Mouse (Mus musculus) mouse trophoblast stem cell (cell line): ENCODE measurements around the gene Hbp1.

ENCODE experiments used
- in situ Hi-C, 2 experiments: fragments of 300-500 bp; cut with MseI, MboI; formaldehyde crosslinking; loops; 2 replicates in 1 of 2; 3 replicates in 1 of 2; pipeline ENCODE4 v1.15.1; 2025

Hbp1 gene

GRCm38 (mm10) chr12:31950659-31951031, 310 bp upstream of the Hbp1 start:
- in situ Hi-C loops, result no loop called here

- in situ Hi-C loops, result no loop called here
Measured at GRCm38 (mm10) chr12:31949193-31949741, 1.1 kb downstream of the Hbp1 start.

GRCm38 (mm10) chr12:31948101-31949000, 2.0 kb downstream of the Hbp1 start:
- in situ Hi-C loops, result no loop called here

- in situ Hi-C loops, result no loop called here
Measured at GRCm38 (mm10) chr12:31947476-31947875, 2.9 kb downstream of the Hbp1 start.

- in situ Hi-C loops, result no loop called here
Measured at GRCm38 (mm10) chr12:31944405-31944804, 5.9 kb downstream of the Hbp1 start.

DNA sequence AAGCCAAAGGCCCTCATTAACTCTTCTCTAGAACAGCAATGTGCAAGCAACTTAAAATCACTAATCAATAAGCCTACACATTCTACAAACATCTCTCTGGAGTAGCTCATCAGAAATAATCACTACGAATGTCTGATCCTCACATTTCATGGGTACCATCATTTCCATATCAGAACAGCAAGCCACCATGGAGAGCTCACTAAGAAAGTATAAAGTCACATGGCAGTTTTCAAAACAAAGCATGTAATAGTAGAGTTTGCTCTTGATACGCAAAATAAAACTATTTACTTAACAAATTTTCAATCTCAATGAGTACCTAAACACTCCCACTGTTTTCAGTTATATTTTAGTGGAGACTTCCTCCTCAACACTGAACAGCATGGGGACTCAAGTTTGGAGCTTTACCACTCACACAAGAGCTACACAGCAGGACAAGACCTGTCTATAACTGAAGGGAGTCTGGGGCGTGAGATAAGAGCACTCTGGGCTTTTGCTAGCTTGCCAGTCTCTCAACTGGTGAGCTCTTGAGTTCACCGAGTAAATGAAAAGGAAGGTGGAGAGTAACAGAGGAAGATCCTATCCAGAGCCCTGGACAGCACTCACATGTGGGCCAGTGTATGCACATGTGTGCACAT, 7.2 kb downstream of the Hbp1 start:
- in situ Hi-C loops, result no loop called here

GRCm38 (mm10) chr12:31939026-31939425, 11.3 kb downstream of the Hbp1 start:
- in situ Hi-C loops, result no loop called here

DNA sequence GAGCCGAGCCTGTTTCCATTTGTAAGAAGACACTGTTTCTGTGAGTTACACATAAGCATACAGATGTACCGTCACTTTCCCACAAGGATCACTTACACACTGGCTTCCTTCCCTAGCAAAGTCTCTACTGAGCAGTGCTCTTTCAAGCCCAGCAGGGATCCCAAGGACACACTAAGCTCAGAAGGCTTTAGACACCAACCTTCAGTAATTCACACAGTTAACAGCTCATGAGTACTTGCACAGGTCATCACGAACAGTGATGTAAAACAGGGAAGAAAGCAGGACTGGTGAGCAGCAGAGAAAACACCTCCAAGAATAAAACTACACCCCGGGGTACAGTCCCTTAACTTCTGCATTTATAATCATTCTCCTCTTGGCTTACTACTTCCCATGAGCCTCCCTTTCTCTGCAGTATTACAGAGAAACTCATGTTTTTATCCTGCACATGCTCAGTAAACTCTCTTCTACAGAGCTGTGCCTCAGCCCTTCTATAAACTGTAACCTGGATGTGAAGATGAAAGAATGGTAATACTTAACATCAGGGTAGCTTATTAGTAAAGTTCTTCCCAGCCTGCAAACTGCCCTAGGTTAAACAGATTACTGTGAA, 11.8 kb downstream of the Hbp1 start:
- in situ Hi-C loops, result no loop called here

DNA sequence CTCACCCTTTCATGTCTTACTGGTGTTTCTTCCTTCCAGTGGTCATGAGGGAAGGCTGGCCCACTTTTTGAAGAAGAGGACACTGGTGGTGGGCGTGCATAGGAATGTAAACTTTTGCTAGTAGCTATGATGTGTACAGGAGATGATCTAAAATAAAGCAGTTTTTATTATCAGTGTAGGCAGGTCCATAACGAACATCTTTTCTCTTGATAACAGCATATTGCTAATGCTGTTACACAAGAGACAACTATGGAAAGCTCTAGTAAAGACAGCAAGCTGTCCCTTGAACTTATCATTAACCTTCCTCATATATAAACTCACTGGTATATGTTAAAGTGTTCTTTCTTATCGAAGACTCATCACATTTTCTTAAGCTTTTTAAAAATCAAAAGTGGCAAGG, 12.7 kb downstream of the Hbp1 start:
- in situ Hi-C loops, result no loop called here

- in situ Hi-C loops, result no loop called here
Measured at GRCm38 (mm10) chr12:31936657-31937300, 13.6 kb downstream of the Hbp1 start.

- in situ Hi-C loops, result no loop called here
Measured at GRCm38 (mm10) chr12:31931818-31932217, 18.5 kb downstream of the Hbp1 start.

DNA sequence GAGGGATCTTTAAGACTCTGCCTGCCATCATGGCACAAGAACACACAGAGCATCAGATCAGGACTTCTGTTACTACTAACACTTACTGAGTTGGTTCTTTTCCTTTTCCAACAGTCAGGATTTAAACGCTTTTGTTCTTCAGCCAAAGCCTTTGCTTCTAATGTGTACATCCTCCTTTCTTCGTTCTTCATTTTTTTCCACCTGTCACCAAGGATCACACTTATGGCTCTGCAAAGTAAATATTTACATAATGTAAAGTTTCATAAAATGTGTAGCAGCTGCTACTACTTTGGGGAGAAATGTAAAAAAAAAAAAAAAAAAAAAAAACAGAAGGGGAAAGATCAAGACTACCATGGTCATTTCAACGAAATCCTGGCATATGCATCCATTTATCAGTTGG, 21.8 kb downstream of the Hbp1 start:
- in situ Hi-C loops, result loop anchor here (10.0 kb wide), 1 partner anchor 424 kb away; no protein-coding TSS in a partner anchor

GRCm38 (mm10) chr12:31926661-31927061, 23.7 kb downstream of the Hbp1 start:
- in situ Hi-C loops, result loop anchor here (10.0 kb wide), 1 partner anchor 422 kb away; no protein-coding TSS in a partner anchor

DNA sequence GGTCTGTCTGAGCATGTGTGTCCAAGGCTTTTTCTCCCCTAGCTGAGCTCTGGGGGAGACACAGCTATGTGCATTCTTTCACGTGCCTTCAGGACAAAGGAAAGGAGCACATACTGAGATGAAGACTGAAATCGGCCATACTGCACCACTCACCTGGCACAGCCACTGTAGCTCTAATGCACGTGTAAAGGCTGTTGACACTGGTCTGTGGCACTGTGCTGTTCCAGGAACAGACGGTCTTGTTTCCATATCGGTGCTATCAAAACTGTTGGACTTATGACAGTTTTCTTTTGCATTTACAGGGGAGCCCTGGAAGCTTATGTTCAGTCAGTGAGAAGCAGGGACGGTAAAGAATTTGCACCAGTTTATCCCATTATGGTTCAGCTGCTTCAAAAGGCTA, 25.0 kb downstream of the Hbp1 start:
- in situ Hi-C loops, result loop anchor here (10.0 kb wide), 1 partner anchor 421 kb away; no protein-coding TSS in a partner anchor

DNA sequence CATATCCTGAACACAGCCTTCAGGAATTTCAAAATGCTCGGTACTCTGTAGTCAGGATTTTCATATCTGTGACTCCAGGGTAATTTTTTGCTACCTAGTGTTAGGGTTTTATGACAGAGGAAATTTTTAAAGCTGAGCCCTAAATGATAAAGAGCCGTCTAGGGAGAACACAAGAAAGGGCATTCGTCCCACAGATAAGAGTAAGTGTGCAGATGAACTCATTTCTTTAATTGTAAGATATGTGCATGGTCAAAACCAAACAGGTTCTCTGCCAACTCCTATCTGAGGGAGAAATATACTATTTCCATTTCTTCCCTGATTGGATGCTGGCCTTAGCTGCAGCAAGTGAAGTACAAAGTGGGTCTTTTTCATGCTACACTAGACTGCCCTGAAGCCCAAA, 26.2 kb downstream of the Hbp1 start:
- in situ Hi-C loops, result loop anchor here (10.0 kb wide), 1 partner anchor 419 kb away; no protein-coding TSS in a partner anchor

DNA sequence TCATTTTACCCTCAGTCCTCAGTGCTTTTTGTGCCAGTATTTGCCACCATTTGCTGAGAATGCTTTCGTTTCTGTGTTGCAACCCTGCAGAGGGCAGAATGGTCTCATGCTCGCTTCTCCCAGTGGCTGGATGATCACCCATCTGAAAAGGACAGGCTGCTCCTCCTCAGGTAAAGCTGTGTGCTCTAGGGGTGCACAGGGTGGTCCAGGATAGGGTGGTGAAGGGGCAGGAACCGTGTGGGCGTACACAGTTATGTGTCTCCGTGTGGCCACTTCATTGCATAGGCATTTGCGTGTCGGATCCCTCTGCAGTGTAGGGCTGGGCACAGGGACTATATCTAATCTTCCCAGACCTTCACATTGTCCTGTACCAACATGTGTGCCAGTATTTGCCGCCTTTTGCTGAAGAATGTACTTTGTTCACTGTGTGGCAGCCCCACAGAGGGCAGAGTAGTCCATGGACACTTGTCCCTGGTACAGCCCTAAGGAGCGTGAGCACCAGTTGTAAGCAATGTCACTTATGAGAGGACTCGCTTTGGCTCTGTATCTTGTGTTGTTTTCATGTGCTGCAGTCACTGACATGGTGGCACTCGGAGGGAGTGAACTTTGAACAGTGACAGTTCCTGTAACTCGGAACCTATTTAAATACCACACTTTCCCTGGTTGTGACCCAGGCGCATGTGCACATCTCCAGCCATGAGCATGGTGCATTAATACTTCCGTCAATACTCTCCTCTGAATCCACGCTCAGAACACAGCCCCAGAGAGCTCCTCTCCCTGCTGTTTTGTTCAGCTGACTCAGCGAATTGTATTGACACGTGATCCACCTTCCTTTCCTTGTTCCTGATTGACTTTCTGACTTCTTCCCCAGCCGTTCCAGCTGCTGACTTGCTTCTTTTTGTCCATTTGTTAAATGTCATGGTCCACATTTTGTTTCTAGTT, 29.6 kb downstream of the Hbp1 start:
- in situ Hi-C loops, result loop anchor here (10.0 kb wide), 1 partner anchor 416 kb away; no protein-coding TSS in a partner anchor

- in situ Hi-C loops, result no loop called here
Measured at GRCm38 (mm10) chr12:31917245-31917644, 33.1 kb downstream of the Hbp1 start.

GRCm38 (mm10) chr12:31916691-31917090, 33.6 kb downstream of the Hbp1 start:
- in situ Hi-C loops, result no loop called here

DNA sequence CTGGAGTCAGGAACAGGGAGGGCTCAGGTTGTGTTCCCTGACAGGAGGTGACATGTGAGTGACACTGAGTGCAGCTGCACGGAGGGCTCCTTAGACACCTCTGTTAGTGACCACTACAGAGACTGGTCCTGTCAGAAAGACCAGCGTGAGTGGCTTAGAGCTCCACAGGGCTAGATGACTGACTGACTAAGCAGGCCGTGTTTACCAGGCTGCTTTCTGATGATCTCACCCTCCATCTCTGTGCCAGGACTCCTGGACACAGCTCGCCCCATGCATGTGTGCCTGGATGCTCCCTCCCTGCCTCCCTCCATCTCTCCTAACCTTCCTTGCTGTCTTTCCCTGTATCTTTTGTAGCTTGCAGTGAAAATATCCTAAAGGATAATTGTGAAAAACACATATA, 36.7 kb downstream of the Hbp1 start:
- in situ Hi-C loops, result no loop called here

DNA sequence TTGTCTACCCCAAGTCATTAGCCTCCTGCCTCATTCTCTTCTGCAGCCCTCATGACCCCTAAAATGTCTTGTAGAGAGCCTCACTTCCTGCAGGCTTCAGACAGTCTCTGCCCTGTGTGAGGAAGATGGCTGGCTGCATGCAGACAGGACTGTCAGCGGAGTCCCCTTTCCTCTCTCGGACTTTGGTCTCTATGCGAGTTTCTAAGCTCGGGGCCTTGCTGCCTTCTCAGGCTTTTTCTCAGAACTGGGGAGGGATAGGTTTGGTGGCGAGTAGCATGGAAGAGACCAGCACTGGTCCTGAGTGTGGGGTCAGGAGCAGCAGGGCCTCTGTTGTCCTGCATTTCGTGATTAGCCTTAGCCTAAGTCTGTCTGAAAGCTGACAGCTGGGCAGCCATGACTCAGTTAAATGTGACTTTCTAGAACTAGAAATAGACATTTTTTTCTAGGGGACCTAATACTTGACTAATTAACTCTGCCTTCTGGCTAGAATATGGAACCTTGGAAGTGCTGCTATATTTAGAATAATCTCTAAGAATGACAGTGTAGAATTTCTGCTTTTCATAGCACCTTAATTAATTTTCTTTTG, 37.3 kb downstream of the Hbp1 start:
- in situ Hi-C loops, result no loop called here
